Mouse (Mus musculus): Measurements from ENCODE around the gene Olfr640.

- TF ChIP-seq CTCF (IDR thresholded peaks at IDR 0.05; ENCODE audit: low read depth) = no peak
- no peak for TF ChIP-seq EP300 (IDR thresholded peaks at IDR 0.05; ENCODE audit: low read depth)
Observed at GRCm38 (mm10) chr7:104071769-104072168, 46.4 kb upstream of the Olfr640 start, which contains the start of gene Olfr644.
